Mouse (Mus musculus): ENCODE measurements around the gene Fam210b. TPM values are rescaled to one million over a fixed set of nuclear protein-coding genes. Genes with fewer than 3 reads are reported as not detected.
A peak's percentile ranks its signal among the peaks of the same experiment; 100 is the strongest.
"Not testable (repeated sequence)": the region's sequence is repeated elsewhere in the genome, so short reads cannot be mapped to it uniquely, and the experiment has no call there.

Gene Fam210b
- polyA plus RNA-seq (2012; rRNA removed) = 6.8 and 7.9 TPM in 2 replicates

DNA sequence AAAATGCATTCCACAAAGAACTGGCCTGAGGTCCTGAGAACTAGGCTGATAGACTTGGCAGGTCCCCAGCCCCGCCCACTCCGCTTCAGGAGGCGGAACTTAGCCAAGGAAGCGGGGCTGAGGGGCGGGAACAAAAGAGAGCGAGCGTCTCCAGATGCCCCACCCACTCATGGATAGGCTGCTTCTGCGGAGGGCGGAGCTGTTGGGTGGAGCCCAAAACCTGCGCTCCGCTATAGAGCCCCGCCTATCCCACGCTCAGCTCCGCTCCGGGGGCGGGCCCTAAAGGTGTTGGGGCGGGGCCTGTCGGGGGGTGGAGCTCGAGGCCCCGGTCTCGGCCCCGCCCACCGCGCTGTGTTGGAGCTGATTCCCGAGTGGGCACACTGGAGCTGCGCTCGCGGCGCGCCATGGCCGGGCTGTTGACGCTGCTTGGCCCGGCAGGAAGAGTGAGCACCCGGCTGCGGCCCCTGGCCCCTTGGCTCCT lies at the start of gene Fam210b:
Gene Fam210b (plus strand): TSS at position 308 of the 481 bp plus-strand sequence.
- Histone ChIP-seq H3K4me1 (ENCODE audit: control insufficient read depth, insufficient read depth, low read length) (peaks cover 18% of the 10 kb centered on the region), H3K4me3 (ENCODE audit: control insufficient read depth, low read depth, low read length) (peak within 1 kb of the TSS; percentile 87), H3K27ac (ENCODE audit: control insufficient read depth, insufficient read depth, low read depth, low read length) (peak within 1 kb of the TSS; percentile 32; the same call in 1 of the 2 replicates), H3K27me3 (ENCODE audit: control insufficient read depth, insufficient read depth, low read length) (no peaks in the 10 kb centered on the region), H3K36me3 (ENCODE audit: control insufficient read depth, insufficient read depth, low read length) (no peaks in the 10 kb centered on the region)
- TF ChIP-seq CTCF (IDR thresholded peaks at IDR 0.05; ENCODE audit: control insufficient read depth, insufficient read depth, insufficient replicate concordance, low read depth, low read length) = no peak
- TF ChIP-seq POLR2A (IDR thresholded peaks at IDR 0.05; ENCODE audit: control insufficient read depth, low read depth, low read length) = peak; percentile 67

DNA sequence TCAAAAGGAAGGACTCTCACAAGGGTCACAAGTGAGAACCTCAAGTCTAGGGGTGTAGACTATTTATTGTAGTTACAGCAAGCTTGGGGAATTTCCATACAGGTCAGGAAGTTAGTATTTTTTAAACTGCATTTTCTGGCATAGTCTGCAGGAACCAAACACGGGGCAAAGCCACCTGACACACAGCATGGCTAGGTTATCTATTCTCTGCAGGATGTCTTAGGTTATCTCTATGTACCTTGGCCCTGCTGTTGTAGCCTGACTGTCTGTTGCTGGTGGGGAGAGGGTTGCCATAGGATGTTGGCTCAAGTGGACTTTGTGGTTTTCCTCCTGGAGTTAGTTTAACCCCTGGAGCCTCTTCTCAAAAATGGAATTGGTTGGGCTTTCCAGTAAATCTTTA lies 47.3 kb upstream of the Fam210b start:
- Histone ChIP-seq H3K4me3 (ENCODE audit: control insufficient read depth, low read depth, low read length) (no peak overlapping the region), H3K36me3 (ENCODE audit: control insufficient read depth, insufficient read depth, low read length) (no peaks in the 10 kb centered on the region), H3K4me1 (ENCODE audit: control insufficient read depth, insufficient read depth, low read length) (no peaks in the 10 kb centered on the region), H3K27me3 (ENCODE audit: control insufficient read depth, insufficient read depth, low read length) (no peaks in the 10 kb centered on the region), H3K27ac (ENCODE audit: control insufficient read depth, insufficient read depth, low read depth, low read length) (no peak overlapping the region)
- TF ChIP-seq POLR2A (IDR thresholded peaks at IDR 0.05; ENCODE audit: control insufficient read depth, low read depth, low read length) (no peak), CTCF (IDR thresholded peaks at IDR 0.05; ENCODE audit: control insufficient read depth, insufficient read depth, insufficient replicate concordance, low read depth, low read length) (no peak)

DNA sequence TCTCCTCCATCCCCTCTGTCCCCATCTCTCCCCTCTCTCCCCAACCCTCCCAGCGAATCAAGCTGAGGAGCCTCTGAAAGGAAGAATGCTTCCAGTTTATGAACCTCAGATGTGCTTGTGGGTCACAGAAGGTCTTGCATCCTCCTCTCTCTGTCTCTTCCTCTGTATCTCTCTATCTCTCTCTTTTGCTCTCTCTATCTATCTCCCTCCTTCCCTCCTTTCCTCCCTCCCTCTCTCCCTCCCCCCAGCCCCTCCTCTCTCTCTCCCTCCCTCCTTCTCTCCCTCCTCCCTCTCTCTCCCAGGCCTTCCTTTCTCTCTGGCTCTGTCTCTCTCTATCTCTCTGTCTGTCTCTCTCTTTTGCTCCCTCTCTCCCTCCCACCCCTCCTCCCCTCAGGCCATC lies 46.8 kb upstream of the Fam210b start:
- TF ChIP-seq POLR2A (IDR thresholded peaks at IDR 0.05; ENCODE audit: control insufficient read depth, low read depth, low read length) = no peak
- TF ChIP-seq CTCF (IDR thresholded peaks at IDR 0.05; ENCODE audit: control insufficient read depth, insufficient read depth, insufficient replicate concordance, low read depth, low read length) = no peak
- Histone ChIP-seq H3K36me3 (ENCODE audit: control insufficient read depth, insufficient read depth, low read length) (no peaks in the 10 kb centered on the region), H3K4me3 (ENCODE audit: control insufficient read depth, low read depth, low read length) (no peak overlapping the region), H3K27me3 (ENCODE audit: control insufficient read depth, insufficient read depth, low read length) (no peaks in the 10 kb centered on the region), H3K27ac (ENCODE audit: control insufficient read depth, insufficient read depth, low read depth, low read length) (no peak overlapping the region), H3K4me1 (ENCODE audit: control insufficient read depth, insufficient read depth, low read length) (no peaks in the 10 kb centered on the region)

DNA sequence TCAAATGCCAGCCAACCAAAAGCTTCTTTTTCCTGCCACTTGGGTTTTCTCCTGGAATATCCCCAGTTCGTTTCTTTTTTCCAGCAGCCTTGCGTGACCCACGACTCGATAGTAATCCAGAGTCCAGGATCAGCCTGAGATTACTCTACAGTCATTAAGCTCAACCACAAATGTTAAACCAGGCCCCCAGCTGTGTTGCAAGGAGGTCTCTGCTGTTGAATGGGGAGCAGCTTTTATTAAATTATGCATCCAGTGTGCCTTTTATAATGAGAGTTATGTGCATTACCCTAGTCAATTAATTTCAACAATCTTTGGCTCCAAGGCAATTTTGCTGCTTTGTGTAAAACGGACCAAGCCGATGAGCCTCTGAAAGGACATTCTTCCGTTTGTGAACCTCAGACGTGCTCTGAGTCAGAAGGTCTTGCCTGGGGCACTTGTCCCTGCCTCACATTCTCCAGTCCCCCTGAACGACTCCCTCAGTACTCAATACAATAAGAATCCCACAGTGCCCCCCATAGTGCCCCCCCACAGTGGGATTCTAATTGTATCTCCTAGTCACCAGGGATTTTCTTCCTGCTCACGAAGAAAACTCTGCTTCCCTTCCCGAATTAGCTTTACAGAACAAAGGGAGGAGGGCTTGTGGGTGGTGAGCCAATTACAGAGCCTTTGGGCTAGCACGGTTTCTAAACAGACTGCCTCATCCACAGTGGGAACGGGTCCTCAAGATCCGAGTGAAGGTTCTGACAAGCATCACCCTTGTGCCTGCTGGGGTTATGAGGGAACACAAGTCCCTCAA lies 46.0 kb upstream of the Fam210b start:
- no peak for TF ChIP-seq POLR2A (IDR thresholded peaks at IDR 0.05; ENCODE audit: control insufficient read depth, low read depth, low read length)
- TF ChIP-seq CTCF (IDR thresholded peaks at IDR 0.05; ENCODE audit: control insufficient read depth, insufficient read depth, insufficient replicate concordance, low read depth, low read length) = no peak
- no peaks in the 10 kb centered on the region for H3K36me3 ChIP-seq (ENCODE audit: control insufficient read depth, insufficient read depth, low read length)
- no peak overlapping the region for H3K27ac ChIP-seq (ENCODE audit: control insufficient read depth, insufficient read depth, low read depth, low read length)
- no peaks in the 10 kb centered on the region for H3K27me3 ChIP-seq (ENCODE audit: control insufficient read depth, insufficient read depth, low read length)
- no peak overlapping the region for H3K4me3 ChIP-seq (ENCODE audit: control insufficient read depth, low read depth, low read length)
- no peaks in the 10 kb centered on the region for H3K4me1 ChIP-seq (ENCODE audit: control insufficient read depth, insufficient read depth, low read length)

DNA sequence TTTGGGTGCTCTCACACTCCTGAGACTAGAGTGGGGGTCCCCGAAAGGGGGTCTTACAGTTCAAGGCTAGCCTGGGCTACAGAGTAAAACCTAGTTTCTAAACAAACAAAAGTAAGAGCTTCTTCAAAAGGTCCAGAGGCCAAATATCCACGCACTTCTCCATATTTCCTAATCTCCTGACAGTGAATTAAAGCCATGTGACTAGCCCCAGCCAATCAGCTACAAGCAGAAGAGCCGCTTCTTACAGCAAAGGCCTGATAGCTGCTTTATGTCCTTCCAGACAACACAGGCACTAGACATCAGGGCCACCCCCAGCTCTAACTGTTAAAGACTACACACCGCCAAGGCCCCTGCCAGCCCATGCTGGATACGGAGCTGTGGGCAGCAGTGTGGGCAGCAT lies 43.0 kb upstream of the Fam210b start:
- Histone ChIP-seq H3K36me3 (ENCODE audit: control insufficient read depth, insufficient read depth, low read length) (no peaks in the 10 kb centered on the region), H3K27ac (ENCODE audit: control insufficient read depth, insufficient read depth, low read depth, low read length) (no peak overlapping the region), H3K4me3 (ENCODE audit: control insufficient read depth, low read depth, low read length) (no peak overlapping the region), H3K4me1 (ENCODE audit: control insufficient read depth, insufficient read depth, low read length) (no peaks in the 10 kb centered on the region), H3K27me3 (ENCODE audit: control insufficient read depth, insufficient read depth, low read length) (no peaks in the 10 kb centered on the region)
- TF ChIP-seq POLR2A (IDR thresholded peaks at IDR 0.05; ENCODE audit: control insufficient read depth, low read depth, low read length) (no peak), CTCF (IDR thresholded peaks at IDR 0.05; ENCODE audit: control insufficient read depth, insufficient read depth, insufficient replicate concordance, low read depth, low read length) (no peak)

DNA sequence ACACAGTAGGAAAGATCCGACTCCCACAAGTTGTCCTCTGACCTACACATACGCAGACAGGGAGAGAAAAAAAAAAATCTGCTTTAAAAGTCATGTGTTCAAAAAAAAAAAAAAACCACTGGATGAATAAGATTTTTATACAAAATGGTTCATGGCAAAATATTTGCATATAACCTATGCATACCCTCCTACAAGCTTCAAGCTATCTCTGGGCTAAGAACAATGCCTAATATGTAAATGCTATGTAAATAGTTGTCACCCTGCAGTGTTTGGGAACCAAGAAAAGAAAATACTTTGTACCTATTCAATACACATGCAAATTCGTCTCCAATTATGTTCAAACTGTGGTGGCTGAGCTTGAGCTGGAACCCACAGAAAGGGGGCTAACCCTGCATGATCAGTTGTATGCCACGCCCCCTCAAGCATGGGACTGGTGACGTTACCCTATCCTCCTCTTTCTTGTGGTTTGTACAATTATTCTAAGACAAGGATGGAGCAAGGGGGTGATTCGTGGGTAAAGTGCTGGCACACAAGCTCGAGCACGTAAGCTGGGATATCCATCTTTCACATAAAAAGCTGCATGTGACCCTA lies 41.2 kb upstream of the Fam210b start:
- TF ChIP-seq POLR2A (IDR thresholded peaks at IDR 0.05; ENCODE audit: control insufficient read depth, low read depth, low read length) (no peak), CTCF (IDR thresholded peaks at IDR 0.05; ENCODE audit: control insufficient read depth, insufficient read depth, insufficient replicate concordance, low read depth, low read length) (no peak)
- H3K36me3 ChIP-seq (ENCODE audit: control insufficient read depth, insufficient read depth, low read length) = no peaks in the 10 kb centered on the region
- no peaks in the 10 kb centered on the region for H3K27me3 ChIP-seq (ENCODE audit: control insufficient read depth, insufficient read depth, low read length)
- H3K27ac ChIP-seq (ENCODE audit: control insufficient read depth, insufficient read depth, low read depth, low read length) = no peak overlapping the region
- no peak overlapping the region for H3K4me3 ChIP-seq (ENCODE audit: control insufficient read depth, low read depth, low read length)
- H3K4me1 ChIP-seq (ENCODE audit: control insufficient read depth, insufficient read depth, low read length) = no peaks in the 10 kb centered on the region

DNA sequence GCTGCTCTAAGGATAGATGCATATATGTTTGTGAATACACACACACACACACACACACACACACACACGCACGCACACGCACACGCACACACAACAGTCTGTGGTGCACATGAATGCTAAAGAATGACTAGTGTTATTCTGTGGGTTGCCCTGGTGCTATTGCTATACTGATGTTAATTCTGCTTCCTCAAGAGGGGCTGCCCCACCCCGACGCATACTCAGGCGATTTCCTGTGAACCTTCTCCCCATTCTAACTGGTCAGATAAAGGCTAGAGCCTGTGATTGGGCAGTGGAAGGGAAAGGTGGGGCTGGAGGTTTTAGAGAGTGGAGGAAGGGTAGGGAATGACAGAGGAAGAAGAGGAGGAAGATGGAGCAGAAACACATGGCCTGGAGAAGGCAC lies 39.8 kb upstream of the Fam210b start:
- H3K27me3 ChIP-seq (ENCODE audit: control insufficient read depth, insufficient read depth, low read length); H3K36me3 ChIP-seq (ENCODE audit: control insufficient read depth, insufficient read depth, low read length); H3K27ac ChIP-seq (ENCODE audit: control insufficient read depth, insufficient read depth, low read depth, low read length); H3K4me1 ChIP-seq (ENCODE audit: control insufficient read depth, insufficient read depth, low read length); H3K4me3 ChIP-seq (ENCODE audit: control insufficient read depth, low read depth, low read length): not testable (repeated sequence)

Measured in testis, adult 2 months (tissue).